Mouse (Mus musculus): Measurements from ENCODE around the gene Ap4b1.
"Not testable (repeated sequence)": the region's sequence is repeated elsewhere in the genome, so short reads cannot be mapped to it uniquely, and the experiment has no call there.

- TF ChIP-seq CTCF, POLR2A (IDR thresholded peaks at IDR 0.05; ENCODE audit: extremely low read depth, insufficient read depth, low read length): not testable (repeated sequence)
Observed at GRCm38 (mm10) chr3:103792111-103792406, 17.3 kb upstream of the Ap4b1 start.

All from cortical plate, adult 2 months (tissue).